Mouse (Mus musculus): ENCODE results near the gene Olfr1242.

Olfr1242 gene

DNA sequence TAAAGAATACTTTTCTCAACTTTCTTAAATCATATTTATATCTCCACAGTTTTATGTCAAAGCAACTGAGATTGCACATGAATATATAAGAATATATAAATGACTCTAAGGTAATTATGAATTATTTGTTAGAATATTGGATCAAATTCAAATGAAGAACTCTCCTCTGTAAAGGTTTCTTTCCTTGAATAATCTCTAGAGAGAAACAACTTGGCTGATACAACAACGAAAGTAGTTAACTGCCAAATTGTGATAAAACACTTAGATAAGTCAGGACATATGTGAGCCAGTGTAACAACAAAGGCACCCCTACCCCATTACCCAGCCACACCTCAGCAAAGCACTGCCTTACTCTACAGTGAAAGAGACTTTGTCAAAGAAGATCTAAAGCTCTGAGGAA is at the start of gene Olfr1242:
TSS of gene Olfr1242 (minus strand) at position 101 of the 400 bp plus-strand sequence.
- DNase-seq (ENCODE audit: low spot score in 2 of 2): no peak

DNA sequence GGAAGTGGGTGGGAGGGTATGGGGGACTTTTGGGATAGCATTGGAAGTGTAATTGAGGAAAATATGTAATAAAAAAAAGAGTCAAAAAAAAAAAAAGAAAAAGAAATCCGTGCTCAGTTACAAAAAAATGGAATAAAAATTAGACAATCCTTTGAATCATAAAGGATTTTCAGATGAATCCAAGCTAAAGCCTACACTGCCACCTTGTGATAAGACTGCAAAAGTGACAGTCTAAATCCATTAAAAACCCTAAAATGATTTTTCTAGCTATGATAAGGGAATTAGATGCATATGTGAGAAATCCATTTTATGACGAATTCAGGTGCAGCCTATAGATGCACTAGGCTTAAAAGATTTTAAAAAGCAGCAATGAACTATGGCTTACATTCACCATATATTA is 46.4 kb upstream of the Olfr1242 start:
- no peak for DNase-seq (ENCODE audit: low spot score in 2 of 2)

DNA sequence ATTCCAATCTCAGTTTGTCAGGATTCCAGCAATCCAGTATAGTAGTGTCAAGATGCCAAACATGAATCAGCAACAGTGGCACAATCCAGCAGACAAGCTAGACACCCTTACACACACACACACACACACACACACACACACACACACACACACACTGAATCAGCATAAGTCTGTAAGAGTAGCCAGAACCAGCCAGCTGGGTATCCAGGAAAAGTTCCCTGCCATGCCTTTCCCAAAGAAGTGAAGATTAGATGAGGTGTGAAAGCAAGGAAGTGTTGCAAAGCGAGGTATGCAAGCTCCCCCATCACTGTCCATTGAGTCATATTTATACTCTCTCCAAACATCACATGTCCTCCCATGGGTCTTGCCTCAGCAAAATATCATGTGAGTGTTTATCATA is 41.8 kb upstream of the Olfr1242 start:
- DNase-seq (ENCODE audit: low spot score in 2 of 2): no peak

DNA sequence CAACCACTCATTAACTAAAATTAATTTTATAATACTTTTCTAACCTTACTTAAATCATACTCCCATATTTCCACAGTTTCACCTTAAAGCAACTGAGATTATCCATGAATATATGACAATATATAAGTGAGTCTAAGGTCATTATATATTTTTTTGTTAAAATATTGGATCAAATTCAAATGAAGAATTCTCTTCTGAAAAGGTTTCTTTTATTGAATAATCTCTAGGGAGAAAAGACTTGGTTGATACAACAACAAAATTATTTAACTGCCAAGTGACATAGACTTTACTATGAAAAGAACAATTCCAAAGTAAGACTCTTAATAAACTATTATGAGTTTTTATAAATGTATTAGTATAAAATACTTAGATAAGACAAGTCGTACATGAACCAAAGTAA is 33.3 kb upstream of the Olfr1242 start, which contains the start of gene Olfr1243:
TSS of gene Olfr1243 (minus strand) at position 101 of the 400 bp plus-strand sequence.
- DNase-seq (ENCODE audit: low spot score in 2 of 2): no peak

GRCm38 (mm10) chr2:89487026-89487425 is 11.1 kb downstream of the Olfr1242 start, which contains the start of gene Olfr1241:
Gene Olfr1241, minus strand, starts transcription at chr2:89487126.
- no peak for DNase-seq (ENCODE audit: low spot score in 2 of 2)

DNA sequence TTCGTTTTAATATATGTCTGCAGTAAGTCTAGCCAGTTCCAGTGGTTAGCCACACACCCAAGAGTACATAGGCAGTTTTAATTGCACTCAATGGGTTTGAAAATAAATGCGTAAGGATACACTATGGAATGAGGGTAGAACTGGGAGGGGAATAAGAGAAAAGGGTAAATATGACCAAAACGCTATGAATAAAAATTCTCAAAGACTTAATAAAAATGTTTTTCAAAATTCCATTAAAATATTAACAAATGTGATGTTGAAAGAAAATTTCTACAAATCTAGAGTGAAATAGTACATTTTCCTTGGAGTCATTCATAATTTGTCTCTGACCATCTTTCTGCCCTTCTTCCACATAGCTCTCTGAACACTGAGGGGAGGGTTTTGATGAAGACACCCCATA is 55.2 kb downstream of the Olfr1242 start, which contains the start of gene Olfr1240:
TSS of gene Olfr1240 (minus strand) at position 101 of the 400 bp plus-strand sequence.
- DNase-seq (ENCODE audit: low spot score in 2 of 2): no peak

All from spleen, postnatal 10 days (tissue).